Mouse (Mus musculus) gonadal fat pad, adult 2 months (tissue): ENCODE measurements around the gene Zbtb33. TPM values are rescaled to one million over a fixed set of nuclear protein-coding genes. Genes with fewer than 3 reads are reported as not detected.
"Not testable (repeated sequence)": the region's sequence is repeated elsewhere in the genome, so short reads cannot be mapped to it uniquely, and the experiment has no call there.

Source experiments
- DNase-seq: peaks from one replicate; pipeline ENCODE4 v3.0.0-alpha.2; 2012; ENCODE audit warnings: low read depth
- polyA plus RNA-seq: library from polyadenylated mRNA; depleted of rRNA; stranded (reverse); fragments of >200 nt; gene quantifications from 2 replicates; pipeline ENCODE4 v1.2.3, GENCODE M21; 2012; rRNA removed

The Zbtb33 gene
- polyA plus RNA-seq: 7.1 and 7.2 TPM in 2 replicates

- DNase-seq: no peak
Observed at GRCm38 (mm10) chrX:38189552-38190457, at the start of gene Zbtb33. Gene Zbtb33, plus strand, starts transcription at chrX:38189793.

- DNase-seq: no peak
Observed at GRCm38 (mm10) chrX:38159097-38159496, 30.5 kb upstream of the Zbtb33 start.

DNA sequence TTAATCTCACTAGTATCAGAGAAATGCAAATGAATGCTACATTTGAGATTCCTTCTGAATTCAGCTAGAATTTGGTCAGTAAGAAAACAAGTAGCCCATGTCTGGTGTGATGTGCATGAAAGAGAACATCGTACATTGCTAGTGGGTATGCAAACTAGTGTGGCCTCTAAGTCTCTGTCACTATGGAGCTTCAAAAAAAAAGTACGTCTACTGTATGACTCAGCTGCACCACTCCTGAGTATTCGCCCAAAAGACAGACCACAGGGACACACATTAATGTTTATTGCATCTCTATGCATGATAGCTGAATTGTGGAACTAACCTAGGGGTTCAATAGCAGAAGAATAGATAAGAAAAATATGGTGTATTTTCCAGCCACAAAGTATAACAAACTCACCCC, 24.3 kb upstream of the Zbtb33 start:
- no peak for DNase-seq

DNA sequence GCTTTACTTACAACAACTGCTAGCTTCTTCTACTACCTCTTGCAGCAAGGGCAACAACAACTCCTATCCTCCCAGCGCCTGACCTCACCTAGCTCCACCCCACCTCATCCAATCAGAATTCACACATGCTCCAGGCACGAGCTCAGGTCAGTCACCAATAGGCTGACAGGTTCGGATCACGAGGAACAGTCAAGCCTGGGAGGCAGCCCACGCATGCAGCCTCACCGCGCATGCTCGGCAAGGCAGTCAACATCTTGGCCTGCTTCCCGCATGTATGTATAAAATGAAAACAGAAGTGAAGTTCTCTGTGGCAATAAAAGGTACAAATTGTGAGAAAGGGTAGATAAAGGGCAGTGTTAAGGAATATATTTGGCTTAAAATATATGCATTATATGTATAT, 23.5 kb upstream of the Zbtb33 start:
- no peak for DNase-seq

DNA sequence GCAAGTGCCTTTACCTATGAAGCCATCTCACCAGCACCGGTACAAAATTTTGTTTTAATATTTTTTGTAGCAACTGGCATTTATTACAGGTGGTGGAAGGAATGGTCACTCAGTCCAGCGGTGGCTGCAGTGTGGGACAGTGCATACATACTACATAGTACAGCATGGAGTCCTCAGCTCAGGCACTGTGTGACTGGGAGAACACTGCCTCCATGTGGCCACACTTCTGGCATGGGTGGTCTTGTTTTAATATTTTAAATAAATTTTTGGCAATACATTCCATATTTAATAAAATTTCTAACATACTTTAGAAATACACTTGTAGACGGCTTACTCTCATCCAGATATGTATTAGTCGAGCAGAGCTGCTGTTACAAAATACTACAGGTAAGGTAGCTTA, 23.0 kb upstream of the Zbtb33 start:
- no peak for DNase-seq

DNA sequence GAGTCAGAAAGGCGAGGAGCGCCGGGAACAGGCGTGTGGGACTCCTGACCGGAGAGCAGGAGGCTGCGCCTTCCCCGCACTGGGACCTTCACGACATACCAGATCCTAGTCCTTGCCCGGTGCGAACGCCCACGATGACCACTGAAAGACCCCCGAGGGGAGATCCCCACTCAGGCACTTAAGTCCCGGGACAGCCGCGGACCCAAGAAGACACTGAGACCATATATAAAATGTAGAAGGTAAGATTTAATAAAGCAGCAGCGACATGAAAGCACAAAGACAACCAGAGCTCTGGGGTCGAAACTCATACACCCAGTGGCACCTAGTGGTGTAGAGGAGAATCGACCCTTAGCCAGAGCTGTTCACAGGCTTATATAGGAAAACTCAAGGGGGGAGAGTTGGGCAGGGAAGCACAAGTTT, 9.7 kb upstream of the Zbtb33 start:
- not testable (repeated sequence) for DNase-seq

GRCm38 (mm10) chrX:38180656-38181607, 8.7 kb upstream of the Zbtb33 start:
- DNase-seq: no peak

DNA sequence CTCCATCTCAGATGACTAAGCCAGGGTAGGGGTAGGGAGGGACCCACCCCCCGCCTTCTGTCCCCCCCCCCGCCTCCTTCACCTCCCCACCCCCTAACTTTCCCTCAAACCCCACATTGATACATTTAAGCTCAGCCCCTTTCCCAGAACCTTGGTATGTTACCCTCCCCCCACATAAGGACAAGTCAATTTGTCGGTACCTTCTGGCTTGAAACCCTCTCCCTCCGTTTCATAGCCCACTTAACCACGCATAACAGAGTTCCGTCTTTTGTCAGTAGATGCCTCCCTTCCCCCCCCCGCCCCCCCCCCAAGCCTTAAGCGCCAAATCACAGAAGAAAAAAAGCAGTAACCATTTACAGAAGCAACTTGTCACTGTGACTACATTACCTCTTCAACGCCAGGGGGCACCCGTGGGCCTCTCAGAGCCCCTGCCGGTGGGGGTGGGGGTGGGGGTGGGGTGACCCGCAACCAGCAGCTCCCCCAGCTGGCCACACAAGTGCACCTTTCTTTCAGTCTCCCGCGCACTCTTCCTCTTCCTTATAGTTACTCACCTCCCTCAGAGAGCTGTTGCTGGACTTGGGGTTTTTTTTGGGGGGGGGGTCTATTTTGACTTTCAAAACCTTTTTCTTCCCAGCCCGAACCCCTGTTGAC, 7.9 kb upstream of the Zbtb33 start:
- DNase-seq: no peak

GRCm38 (mm10) chrX:38185520-38185919, 4.1 kb upstream of the Zbtb33 start:
- no peak for DNase-seq

- no peak for DNase-seq
Observed at GRCm38 (mm10) chrX:38190458-38190764, 818 bp downstream of the Zbtb33 start.

DNA sequence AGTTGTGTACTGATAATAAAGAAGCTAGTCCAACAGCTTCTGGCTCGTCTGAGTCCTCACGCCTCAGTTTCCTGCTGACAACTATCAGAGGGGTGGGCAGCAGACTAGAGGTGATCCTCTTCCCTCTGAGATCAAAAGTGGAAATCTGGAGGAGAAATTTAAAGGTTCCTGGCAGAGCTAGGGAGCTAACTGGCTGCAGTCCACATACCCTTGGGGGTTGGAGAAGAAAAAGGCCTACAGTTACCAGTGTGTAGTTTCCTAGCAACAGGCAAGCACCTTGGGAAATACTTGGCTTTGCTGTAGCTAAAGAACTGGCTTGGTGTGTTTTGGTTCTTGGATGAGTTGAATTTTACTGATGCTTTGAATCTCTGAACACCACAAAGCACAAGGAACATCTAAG, 12.2 kb downstream of the Zbtb33 start:
- DNase-seq: peak; percentile 34

GRCm38 (mm10) chrX:38207392-38207791, 17.8 kb downstream of the Zbtb33 start:
- no peak for DNase-seq

GRCm38 (mm10) chrX:38216986-38217675, 27.5 kb downstream of the Zbtb33 start:
- no peak for DNase-seq

DNA sequence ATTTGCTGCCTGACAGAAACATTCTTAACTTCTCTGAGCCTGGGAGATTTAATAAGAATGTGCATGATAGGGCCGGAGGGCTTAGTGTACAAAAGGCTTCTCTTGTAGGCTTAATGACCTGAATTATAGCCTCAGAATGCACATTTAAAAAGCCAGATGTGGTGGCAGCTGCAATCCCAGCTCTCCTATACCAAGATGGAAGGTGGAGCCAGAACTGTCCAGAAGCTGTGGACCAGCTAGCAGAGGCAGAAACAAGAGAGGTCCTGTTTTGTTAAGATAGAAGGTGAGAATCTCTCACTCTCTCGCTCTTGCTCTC, 28.0 kb downstream of the Zbtb33 start:
- no peak for DNase-seq

- no peak for DNase-seq
Observed at GRCm38 (mm10) chrX:38222757-38223156, 33.2 kb downstream of the Zbtb33 start.

DNA sequence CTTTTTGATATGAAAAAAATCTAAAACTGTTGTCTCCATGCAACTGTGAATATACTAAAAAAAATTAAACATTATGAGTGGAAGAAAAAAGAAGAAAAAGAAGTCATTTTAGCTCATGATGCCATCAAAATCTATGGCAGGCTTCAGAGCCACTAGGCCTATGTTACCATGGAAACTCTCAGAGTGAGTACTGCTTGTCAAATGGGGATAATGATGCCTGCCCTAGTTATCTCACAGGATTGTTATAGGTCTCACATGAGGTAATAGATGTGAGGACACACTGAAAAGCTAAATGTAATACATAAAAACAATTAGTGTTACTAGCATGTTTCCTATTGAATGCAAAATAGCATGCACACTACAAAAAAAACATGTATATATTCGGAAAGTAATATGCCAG, 40.3 kb downstream of the Zbtb33 start:
- no peak for DNase-seq

DNA sequence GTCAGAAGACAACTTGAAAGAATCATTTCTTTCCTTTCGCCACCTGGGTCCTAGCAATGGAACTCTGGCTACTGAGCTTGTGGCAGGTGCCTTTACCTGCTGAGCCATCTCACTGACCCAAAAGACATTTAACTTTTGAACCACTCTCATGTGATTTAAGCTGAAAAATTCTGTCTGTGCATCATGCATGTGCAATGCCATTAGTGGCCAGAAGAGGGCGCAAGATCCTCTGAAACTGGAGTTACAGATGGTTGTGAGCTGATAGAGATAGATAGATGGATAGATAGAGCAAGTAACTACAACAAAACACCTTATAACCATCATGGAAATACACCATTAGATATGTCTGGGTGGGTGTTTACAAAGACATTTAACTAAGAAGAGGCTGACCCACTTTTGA, 48.1 kb downstream of the Zbtb33 start:
- no peak for DNase-seq
